Mouse (Mus musculus): ENCODE data around the gene Dcbld1.
"Not testable (repeated sequence)": the region's sequence is repeated elsewhere in the genome, so short reads cannot be mapped to it uniquely, and the experiment has no call there.

Dcbld1 gene

GRCm38 (mm10) chr10:52264162-52264561 lies 30.7 kb downstream of the Dcbld1 start:
- DNase-seq = no peak

GRCm38 (mm10) chr10:52268879-52269278 lies 35.5 kb downstream of the Dcbld1 start:
- DNase-seq = no peak

DNA sequence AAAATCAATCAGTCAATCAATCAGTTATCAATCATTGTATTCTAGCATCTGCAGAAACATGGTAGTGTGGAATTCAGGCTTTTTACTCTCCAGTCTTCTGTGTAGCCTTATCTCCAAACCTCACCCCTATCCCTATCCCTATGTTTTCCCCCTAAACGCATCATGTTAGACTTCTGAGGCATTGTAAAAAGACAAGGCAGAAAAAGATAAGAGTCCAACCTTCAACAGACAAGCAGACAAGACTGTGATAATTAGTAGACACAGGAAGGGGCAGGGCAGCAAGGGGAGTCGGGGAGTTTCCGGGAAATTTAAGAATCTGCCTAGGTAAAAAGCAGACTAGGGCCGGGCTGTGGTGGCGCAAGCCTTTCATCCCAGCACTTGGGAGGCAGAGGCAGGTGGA lies 38.0 kb downstream of the Dcbld1 start:
- DNase-seq = no peak

DNA sequence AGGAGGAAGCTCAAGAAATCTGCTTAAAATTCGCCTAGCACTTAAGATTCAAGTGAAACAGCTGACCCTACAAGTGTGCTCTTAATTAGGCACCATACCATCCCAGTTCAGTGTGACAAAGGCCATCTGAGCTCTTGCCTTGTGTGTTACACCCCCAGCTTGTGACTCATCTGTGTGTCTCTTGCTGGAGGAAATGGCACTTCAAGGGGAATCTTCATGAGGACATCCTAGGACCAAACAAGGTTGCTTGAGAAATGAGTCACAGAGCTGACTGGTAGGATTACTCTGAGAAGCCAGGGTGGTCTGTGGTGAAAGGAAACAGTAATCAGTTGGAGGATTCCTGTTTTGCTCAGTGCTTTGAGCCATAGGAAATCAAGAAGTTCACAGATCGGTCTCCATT lies 39.6 kb downstream of the Dcbld1 start:
- no peak for DNase-seq

GRCm38 (mm10) chr10:52274001-52274909 lies 40.8 kb downstream of the Dcbld1 start:
- no peak for DNase-seq

GRCm38 (mm10) chr10:52274910-52275604 lies 41.6 kb downstream of the Dcbld1 start:
- DNase-seq = no peak

DNA sequence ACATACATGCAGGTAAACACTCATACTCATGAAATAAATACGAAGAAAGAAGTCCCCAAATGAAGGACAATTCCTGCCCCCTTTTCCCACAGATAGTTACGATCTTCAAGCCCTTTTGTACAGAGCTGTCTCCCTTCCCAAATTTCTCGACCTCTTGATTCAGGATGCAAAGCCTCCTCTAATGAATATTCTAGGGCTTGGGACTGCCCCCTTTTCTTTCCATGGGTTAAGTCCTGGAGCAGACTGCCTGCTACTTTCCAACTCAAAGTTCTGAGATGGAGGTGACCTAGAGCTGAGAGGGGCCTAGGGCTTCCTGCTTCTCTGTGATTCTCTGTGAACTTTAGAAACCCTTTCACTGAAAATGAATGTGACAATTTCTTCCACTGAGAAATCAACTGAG lies 43.2 kb downstream of the Dcbld1 start:
- DNase-seq = no peak

DNA sequence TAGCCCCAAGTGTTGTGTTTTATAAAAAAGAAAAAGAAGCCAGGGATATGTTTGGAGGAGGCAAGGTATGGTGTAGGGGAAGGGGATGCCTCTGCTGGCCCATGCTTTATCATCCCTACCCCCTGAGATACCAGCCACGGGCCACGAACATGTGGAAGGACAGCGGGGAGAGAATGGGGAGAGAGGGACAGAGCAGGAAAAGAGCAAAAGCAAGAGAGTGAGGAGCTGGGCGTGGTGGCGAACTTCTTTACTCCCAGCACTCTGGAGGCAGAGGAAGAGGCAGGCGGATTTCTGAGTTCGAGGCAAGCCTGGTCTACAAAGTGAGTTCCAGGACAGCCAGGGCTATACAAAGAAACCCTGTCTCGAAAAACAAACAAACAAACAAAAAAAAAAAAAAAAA lies 44.1 kb downstream of the Dcbld1 start:
- not testable (repeated sequence) for DNase-seq

GRCm38 (mm10) chr10:52278011-52278434 lies 44.6 kb downstream of the Dcbld1 start:
- no peak for DNase-seq

DNA sequence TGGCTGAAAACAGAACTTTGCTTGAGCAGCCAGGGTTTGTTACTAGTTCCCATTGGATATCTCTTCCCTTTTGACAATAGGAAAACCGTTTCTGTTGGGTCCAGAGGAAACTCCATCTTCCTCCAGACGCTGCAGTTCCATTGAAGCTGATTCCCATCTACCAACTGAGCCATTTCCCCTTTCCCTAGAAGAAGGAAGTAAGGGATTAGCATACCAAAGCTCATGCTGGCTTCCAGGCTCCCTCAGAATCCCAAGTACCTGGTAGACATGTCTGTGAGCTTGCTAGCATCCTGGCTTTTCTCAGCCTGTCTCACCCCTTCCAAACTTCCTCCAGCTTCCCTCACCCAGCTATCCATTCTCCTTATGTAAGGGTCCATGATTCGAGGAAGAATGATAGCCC lies 45.4 kb downstream of the Dcbld1 start:
- DNase-seq = no peak

GRCm38 (mm10) chr10:52279876-52280275 lies 46.5 kb downstream of the Dcbld1 start:
- no peak for DNase-seq

- DNase-seq = no peak
These were observed 47.2 kb downstream of the Dcbld1 start for GRCm38 (mm10) chr10:52280623-52281022.

DNA sequence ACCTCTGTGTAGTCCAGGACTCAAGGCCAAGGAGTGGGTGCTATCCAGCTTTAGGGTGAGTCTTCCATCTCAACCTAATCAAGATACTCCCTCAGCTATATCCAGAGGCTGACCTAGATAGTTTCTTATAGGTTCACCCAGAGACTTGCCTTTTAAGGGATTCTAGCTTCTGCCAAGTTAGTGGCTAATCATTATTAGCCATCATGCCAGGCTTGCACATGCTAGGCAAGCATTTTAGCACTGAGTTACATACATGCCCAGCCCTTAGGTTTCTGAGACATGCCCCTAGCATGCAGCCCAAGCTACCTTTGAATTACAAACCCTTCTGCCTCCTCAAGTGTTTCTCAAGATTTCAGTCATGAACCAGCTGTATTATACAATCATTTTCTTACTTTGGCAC lies 47.9 kb downstream of the Dcbld1 start:
- DNase-seq = no peak

DNA sequence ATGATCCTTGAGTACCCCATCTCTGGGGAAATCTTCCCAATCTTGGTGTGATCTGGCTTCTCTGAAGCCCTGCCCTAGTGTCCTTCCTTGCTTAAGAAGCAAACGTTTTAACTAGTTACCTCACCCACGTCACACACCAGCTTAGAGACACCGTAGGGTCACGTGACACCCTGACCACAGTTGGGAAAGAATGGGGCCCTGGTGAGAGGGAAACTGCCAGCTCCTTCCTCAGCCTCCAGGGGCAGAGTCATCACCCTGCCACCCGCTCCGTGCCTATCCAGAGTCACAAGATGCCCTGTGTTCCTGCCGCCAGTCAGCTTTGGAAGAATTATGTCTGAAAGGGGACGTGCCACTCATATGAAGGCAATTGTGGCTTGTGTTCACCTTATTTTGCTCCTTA lies 51.2 kb downstream of the Dcbld1 start:
- no peak for DNase-seq

DNA sequence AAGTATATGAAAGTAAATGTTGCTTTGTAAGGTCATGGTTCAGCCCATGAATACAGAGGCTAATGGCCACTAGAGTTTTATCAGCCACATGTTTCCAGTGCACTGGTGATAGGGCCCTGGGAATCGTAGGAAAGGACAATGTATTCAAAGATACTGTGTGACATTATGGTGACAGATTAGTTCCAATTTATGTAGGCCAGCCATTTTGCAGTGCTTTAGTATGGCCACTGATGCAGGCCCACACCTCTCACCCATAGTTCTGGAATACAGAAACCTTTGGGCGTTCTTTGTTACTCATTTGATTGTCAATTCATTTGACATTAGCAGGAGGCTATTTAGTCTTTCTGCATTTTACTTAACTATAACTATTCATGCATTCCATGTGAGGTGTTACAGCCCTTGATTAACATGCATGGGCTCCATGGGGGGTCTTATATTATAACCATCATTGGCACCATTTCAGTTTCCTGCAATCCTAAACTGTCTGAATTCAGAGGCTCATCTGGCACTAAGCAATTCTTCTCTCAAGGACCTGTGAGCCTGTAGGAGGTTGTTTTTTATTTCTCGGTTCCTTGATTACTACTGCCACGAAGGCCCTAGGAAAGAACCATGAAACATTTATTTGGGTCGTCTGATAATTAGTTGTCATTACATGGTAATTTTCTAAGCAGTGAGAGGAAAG lies 54.6 kb downstream of the Dcbld1 start:
- no peak for DNase-seq

DNA sequence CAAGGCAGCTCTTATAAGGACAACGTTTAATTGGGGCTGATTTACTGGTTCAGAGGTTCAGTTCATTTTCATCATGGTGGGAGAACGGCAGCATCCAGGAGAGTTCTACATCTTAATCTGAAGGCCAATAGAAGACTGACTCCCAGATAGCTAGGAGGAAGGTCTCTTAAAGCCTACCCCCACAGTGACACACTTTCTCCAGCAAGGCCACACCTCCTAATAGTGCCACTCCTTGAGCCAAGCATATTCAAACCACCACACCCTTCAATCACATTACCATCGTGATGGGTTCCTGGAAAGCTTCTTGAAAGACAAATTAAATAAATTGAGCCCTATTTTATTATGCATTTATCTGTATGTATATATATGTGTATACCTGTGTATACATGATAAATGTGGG lies 55.8 kb downstream of the Dcbld1 start:
- no peak for DNase-seq

- not testable (repeated sequence) for DNase-seq
These were observed 59.0 kb downstream of the Dcbld1 start for GRCm38 (mm10) chr10:52292391-52292790.

- DNase-seq = no peak
These were observed 60.6 kb downstream of the Dcbld1 start for GRCm38 (mm10) chr10:52293921-52294577.

GRCm38 (mm10) chr10:52295934-52296333 lies 62.5 kb downstream of the Dcbld1 start:
- DNase-seq = no peak

DNA sequence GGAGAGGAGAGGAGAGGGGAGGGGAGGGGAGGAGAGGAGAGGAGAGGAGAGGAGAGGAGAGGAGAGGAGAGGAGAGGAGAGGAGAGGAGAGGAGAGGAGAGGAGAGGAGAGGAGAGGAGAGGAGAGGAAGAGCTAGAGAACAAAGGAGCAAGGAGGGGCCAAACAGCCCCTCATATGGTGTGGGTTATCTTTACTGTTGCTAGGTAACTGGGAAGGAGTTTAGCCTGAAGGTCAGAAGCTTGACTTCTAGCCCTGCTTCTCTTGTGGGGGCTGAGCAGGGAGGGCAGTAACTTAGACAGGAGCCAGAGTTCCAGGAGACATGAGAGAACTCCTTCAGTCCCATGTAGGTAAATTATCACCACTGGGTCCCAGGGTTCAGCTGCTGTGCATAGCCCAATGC lies 65.1 kb downstream of the Dcbld1 start:
- DNase-seq = not testable (repeated sequence)

DNA sequence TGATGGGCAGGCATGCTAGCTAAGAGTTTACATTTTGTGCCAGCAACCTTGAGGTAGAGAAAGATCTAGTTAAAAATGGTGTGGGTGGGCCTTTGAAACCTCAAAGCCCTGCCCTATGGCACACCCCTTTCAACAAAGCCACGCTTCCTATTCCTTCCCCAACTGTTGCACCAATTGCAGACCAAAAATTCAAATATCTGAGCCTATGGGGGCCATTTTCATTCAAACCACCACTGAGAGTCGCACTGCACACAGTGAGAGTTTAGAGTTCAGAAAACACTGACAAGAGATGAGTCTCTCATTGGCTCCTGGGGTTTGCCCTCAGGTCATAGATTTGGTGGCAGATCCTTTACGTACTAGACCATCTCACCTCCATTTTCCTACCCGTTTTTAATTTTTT lies 68.3 kb downstream of the Dcbld1 start:
- no peak for DNase-seq

- DNase-seq = no peak
These were observed 68.9 kb downstream of the Dcbld1 start for GRCm38 (mm10) chr10:52302271-52302670.

- DNase-seq = no peak
These were observed 71.2 kb downstream of the Dcbld1 start for GRCm38 (mm10) chr10:52304574-52304973.

Data from thymus, postnatal 36 days (tissue).